Mouse (Mus musculus): ENCODE results near the gene 4930432M17Rik. TPM values are rescaled to one million over a fixed set of nuclear protein-coding genes. Genes with fewer than 3 reads are reported as not detected.

The 4930432M17Rik gene
- polyA plus RNA-seq, 1 experiment, result not detected

DNA sequence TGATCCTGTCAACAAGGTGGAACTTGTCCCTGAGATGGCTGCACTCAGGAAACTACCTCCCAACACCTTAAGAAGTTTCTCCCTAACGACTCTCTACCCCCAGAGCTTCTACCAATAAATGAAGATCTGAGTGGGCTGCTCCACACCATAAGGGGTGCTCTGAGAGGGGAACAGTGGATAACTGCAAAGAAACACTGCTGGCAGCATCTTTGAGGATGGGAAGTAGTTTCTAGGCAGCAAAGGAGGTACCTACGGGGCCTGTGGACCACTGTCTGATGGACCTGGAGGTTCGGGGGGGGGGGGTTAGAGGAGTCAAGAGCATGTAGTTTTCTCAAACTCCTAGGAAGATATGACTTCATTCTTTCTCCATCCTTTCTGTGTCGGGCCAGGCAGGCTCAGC, 28.8 kb downstream of the 4930432M17Rik start:
- H3K4me3 ChIP-seq, result no peak overlapping the region
- no peaks in the 10 kb centered on the region for H3K79me2 ChIP-seq (ENCODE audit: control insufficient read depth, insufficient read depth)
- TF ChIP-seq TCF3 (IDR thresholded peaks at IDR 0.05; ENCODE audit: insufficient read length, low read depth) (no peak), CEBPB (IDR thresholded peaks at IDR 0.05; ENCODE audit: insufficient read depth, poor library complexity, severe bottlenecking) (no peak)
- no peak overlapping the region for H3K4me2 ChIP-seq (ENCODE audit: low read depth)
- no peak overlapping the region for H3ac ChIP-seq (ENCODE audit: control insufficient read depth, insufficient read length)
- no peaks in the 10 kb centered on the region for H3K27me3 ChIP-seq (ENCODE audit: control insufficient read depth, insufficient read depth, insufficient read length)
- no peaks in the 10 kb centered on the region for H3K36me3 ChIP-seq (ENCODE audit: control insufficient read depth, insufficient read depth)

DNA sequence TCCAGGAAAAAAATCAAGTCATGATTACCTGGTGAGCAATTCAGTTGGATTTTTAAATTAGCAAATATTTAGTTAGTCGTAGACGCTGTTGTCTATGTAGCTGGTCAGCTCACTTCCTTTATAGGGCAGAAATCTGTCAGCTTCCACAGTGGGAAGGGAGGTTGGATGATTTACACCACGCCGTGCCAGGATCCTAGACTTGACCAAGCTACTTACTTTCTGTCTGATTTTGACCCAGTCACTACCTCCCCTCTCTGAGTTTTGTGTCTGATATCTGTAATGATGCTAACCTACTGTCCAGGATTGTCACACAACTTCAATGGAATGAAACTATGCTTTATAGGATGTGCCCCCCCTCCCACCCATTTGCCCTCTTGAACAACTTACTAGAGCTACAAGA, 29.3 kb downstream of the 4930432M17Rik start:
- TF ChIP-seq MYOD1 (IDR thresholded peaks at IDR 0.05; ENCODE audit: control insufficient read depth in 1 of 3, insufficient read length in 2 of 3, low read depth in 2 of 3), result no peak
- TF ChIP-seq CEBPB (IDR thresholded peaks at IDR 0.05; ENCODE audit: insufficient read depth, poor library complexity, severe bottlenecking), result no peak
- TF ChIP-seq TCF12 (IDR thresholded peaks at IDR 0.05; ENCODE audit: insufficient read depth, poor library complexity, severe bottlenecking), result no peak
- TF ChIP-seq USF1 (IDR thresholded peaks at IDR 0.05; ENCODE audit: low read depth), result no peak
- no peak for TF ChIP-seq E2F4 (IDR thresholded peaks at IDR 0.05; ENCODE audit: insufficient read depth)
- no peak for TF ChIP-seq TCF3 (IDR thresholded peaks at IDR 0.05; ENCODE audit: insufficient read length, low read depth)
- no peak for TF ChIP-seq SRF (IDR thresholded peaks at IDR 0.05; ENCODE audit: control insufficient read depth, insufficient read length, low read depth)

DNA sequence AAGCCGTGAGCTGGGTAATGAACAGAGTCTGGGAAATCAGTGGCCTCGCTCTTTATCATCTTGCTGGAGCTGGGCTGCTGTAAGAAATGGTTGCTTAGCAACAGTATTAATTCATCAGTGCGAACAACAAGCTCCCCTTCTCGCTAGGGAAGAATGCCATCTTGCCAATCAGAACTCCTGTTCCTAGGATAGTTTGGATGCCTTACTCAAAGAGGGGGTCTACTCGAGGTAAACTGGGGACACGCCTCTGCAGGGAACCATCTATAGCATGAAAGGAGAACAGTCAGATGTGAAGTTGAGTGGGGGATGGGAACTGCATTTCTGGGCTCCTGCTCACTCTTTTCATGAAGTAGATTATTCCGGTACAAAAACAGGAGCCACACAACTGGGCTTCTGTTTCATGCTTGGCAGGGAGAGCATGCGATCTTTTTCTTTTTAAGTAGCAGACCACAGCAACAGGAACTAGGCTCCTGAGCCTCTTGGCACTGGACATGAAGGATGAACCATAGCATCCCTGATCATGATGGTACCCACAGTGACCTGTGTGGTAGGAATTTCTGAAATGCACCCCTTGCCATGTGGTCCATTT, 29.9 kb downstream of the 4930432M17Rik start:
- no peak overlapping the region for H3K4me3 ChIP-seq
- H3K36me3 ChIP-seq (ENCODE audit: control insufficient read depth, insufficient read depth), result no peaks in the 10 kb centered on the region
- no peak overlapping the region for H3K4me2 ChIP-seq (ENCODE audit: low read depth)
- H3K79me2 ChIP-seq (ENCODE audit: control insufficient read depth, insufficient read depth), result no peaks in the 10 kb centered on the region
- no peaks in the 10 kb centered on the region for H3K27me3 ChIP-seq (ENCODE audit: control insufficient read depth, insufficient read depth, insufficient read length)
- TF ChIP-seq USF1 (IDR thresholded peaks at IDR 0.05; ENCODE audit: low read depth), result no peak
- TF ChIP-seq CEBPB (IDR thresholded peaks at IDR 0.05; ENCODE audit: insufficient read depth, poor library complexity, severe bottlenecking), result no peak
- H3ac ChIP-seq (ENCODE audit: control insufficient read depth, insufficient read length), result no peak overlapping the region

More for the DNA sequence above, 29.3 kb downstream of the 4930432M17Rik start:
- Histone ChIP-seq H3K27me3 (ENCODE audit: control insufficient read depth, insufficient read depth, insufficient read length) (no peaks in the 10 kb centered on the region), H3K4me3 (no peak overlapping the region), H3K36me3 (ENCODE audit: control insufficient read depth, insufficient read depth) (no peaks in the 10 kb centered on the region), H3K79me2 (ENCODE audit: control insufficient read depth, insufficient read depth) (no peaks in the 10 kb centered on the region), H3K4me2 (ENCODE audit: low read depth) (no peak overlapping the region), H3ac (ENCODE audit: control insufficient read depth, insufficient read length) (no peak overlapping the region)

DNA sequence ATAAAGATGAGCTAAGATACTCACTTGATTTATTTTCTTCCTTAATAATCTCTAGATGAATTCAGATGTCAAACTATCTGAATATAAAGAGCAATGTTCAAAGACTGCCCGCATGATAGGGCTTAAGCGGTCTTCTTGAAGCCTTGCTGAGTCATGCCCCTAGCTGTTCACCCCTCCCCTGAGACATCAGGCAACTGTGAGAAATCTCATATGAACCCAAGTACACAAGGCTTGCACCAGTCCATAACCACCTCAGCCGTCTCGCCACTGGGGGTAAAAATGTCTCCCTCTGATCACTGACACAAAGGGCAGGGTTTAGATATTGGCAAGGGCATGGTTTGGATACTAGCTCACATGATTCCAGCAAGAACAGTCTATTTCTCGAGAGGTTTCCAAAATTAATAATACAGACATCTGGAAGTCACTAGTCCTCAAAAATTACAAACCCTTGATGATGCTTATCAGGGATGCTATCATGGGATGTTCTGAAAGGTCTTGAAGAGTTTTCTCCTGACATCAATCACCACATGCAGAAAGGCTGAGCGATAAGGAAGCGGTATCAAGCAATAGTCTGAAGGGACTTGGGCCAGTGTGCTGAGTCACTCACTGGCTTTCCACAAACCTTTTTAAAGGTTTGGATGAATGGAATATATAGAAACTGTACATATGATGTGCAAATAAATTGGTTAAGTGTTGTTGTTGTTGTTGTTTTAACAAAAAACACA, 32.8 kb downstream of the 4930432M17Rik start:
- Histone ChIP-seq H3K36me3 (ENCODE audit: control insufficient read depth, insufficient read depth) (no peaks in the 10 kb centered on the region), H3K4me3 (no peak overlapping the region), H3ac (ENCODE audit: control insufficient read depth, insufficient read length) (no peak overlapping the region), H3K79me2 (ENCODE audit: control insufficient read depth, insufficient read depth) (no peaks in the 10 kb centered on the region), H3K4me2 (ENCODE audit: low read depth) (no peak overlapping the region), H3K27me3 (ENCODE audit: control insufficient read depth, insufficient read depth, insufficient read length) (no peaks in the 10 kb centered on the region)
- TF ChIP-seq MYOG (IDR thresholded peaks at IDR 0.05; ENCODE audit: control insufficient read depth in 1 of 3, insufficient read depth in 1 of 3, insufficient read length in 2 of 3, low read depth in 2 of 3), result no peak
- TF ChIP-seq CEBPB (IDR thresholded peaks at IDR 0.05; ENCODE audit: insufficient read depth, poor library complexity, severe bottlenecking), result peak; percentile 70; the same call in 1 of the 2 replicates

DNA sequence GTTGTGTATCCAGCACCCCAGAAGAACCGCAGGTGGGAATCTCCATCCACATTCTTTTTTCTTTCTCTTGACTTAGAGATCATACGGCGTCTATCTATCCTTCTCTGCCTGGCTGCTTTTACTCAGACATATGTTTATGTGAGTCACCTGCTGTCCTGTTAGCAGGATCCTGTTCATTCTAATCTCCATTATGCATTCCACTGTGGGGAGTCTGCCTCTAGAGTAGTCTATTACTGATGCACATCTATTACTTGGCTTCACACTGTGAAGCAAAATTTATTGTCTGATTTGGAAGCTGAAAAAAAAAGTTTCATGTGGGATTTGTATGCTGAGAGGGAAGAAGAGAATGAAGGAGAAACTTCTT, 33.3 kb downstream of the 4930432M17Rik start:
- Histone ChIP-seq H3K4me3 (no peak overlapping the region), H3K36me3 (ENCODE audit: control insufficient read depth, insufficient read depth) (no peaks in the 10 kb centered on the region), H3ac (ENCODE audit: control insufficient read depth, insufficient read length) (no peak overlapping the region), H3K79me2 (ENCODE audit: control insufficient read depth, insufficient read depth) (no peaks in the 10 kb centered on the region), H3K4me2 (ENCODE audit: low read depth) (peak overlapping the region; percentile 5), H3K27me3 (ENCODE audit: control insufficient read depth, insufficient read depth, insufficient read length) (no peaks in the 10 kb centered on the region)
- no peak for TF ChIP-seq E2F4 (IDR thresholded peaks at IDR 0.05; ENCODE audit: insufficient read depth)

DNA sequence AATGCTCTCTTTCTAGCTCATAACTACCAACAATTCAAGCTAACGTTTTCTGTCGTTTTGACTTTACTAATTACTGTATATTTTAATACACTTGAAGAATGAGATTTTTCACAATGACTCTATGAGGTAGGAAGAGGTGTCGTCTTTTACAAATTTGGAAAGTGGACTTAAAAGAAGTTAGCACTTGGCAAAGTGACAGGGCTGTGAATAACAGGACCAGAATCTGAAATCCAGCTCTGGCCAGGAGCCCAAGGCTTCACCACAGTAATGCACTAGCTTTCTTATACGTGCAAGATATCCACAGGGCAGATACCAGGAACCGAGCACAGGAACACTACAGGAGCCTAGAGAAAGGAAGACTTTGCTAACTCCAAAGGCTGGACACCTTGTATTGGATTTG, 35.5 kb downstream of the 4930432M17Rik start:
- Histone ChIP-seq H3ac (ENCODE audit: control insufficient read depth, insufficient read length) (no peak overlapping the region), H3K27me3 (ENCODE audit: control insufficient read depth, insufficient read depth, insufficient read length) (no peaks in the 10 kb centered on the region), H3K4me3 (no peak overlapping the region), H3K4me2 (ENCODE audit: low read depth) (no peak overlapping the region), H3K36me3 (ENCODE audit: control insufficient read depth, insufficient read depth) (no peaks in the 10 kb centered on the region), H3K79me2 (ENCODE audit: control insufficient read depth, insufficient read depth) (no peaks in the 10 kb centered on the region)
- TF ChIP-seq POLR2AphosphoS2 (IDR thresholded peaks at IDR 0.05; ENCODE audit: insufficient read length, low read depth) (no peak), CEBPB (IDR thresholded peaks at IDR 0.05; ENCODE audit: insufficient read depth, poor library complexity, severe bottlenecking) (no peak), MYOG (IDR thresholded peaks at IDR 0.05; ENCODE audit: control insufficient read depth in 1 of 3, insufficient read depth in 1 of 3, insufficient read length in 2 of 3, low read depth in 2 of 3) (no peak), USF1 (IDR thresholded peaks at IDR 0.05; ENCODE audit: low read depth) (no peak), REST (IDR thresholded peaks at IDR 0.05; ENCODE audit: insufficient read depth, insufficient read length) (no peak), MAX (IDR thresholded peaks at IDR 0.05; ENCODE audit: low read depth) (no peak), TCF12 (IDR thresholded peaks at IDR 0.05; ENCODE audit: insufficient read depth, poor library complexity, severe bottlenecking) (no peak), MYOD1 (IDR thresholded peaks at IDR 0.05; ENCODE audit: control insufficient read depth in 1 of 3, insufficient read length in 2 of 3, low read depth in 2 of 3) (no peak), SRF (IDR thresholded peaks at IDR 0.05; ENCODE audit: control insufficient read depth, insufficient read length, low read depth) (no peak), TCF3 (IDR thresholded peaks at IDR 0.05; ENCODE audit: insufficient read length, low read depth) (no peak), POLR2A (IDR thresholded peaks at IDR 0.05; ENCODE audit: insufficient read length, low read depth) (no peak), E2F4 (IDR thresholded peaks at IDR 0.05; ENCODE audit: insufficient read depth) (no peak)
